Mouse (Mus musculus) cerebellum, postnatal 14 days (tissue): ENCODE data around the gene Zfp30.

Experiments used
- DNase-seq, 2 experiments: peaks; one replicate each; pipeline ENCODE4 v3.0.0; 2021; ENCODE audit warnings: mixed read lengths in 2 of 2

Zfp30 gene

DNA sequence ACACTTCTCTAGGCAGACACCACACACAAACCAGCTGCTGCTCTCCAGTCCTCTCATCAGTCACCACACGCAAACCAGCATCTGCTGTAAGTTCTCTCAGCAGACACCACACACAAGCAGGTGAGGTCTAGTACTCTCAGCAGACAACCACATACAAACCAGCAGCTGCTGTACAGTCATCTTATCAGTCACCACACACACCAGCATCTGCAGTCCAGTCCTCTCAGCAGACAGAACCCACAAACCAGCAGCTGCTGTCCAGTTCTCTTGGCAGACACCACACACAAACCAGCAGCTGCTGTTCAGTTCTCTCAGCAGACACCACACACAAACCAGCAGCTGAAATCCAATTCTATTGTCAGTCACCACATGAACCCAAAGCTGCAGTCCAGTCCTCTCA, 53.0 kb downstream of the Zfp30 start:
- DNase-seq, result no peak

DNA sequence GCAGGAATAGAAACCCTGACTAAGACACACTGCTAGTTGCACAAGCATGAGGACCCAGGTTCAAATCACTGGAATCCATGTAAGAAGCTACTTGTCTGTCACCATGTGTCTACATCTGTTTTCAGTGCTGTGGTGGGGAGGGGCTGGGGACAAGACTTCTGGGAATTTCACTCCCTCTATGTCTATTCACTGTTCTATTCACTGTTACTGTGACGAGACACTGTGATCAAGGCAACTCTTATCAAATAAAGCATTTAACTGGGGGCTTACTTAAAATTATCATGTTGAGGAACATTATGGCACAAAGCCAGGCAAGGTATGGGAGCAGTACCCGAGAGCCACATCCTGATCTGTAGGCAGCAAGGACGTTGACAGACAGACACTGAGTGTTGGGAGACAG, 55.5 kb downstream of the Zfp30 start:
- no peak for DNase-seq

DNA sequence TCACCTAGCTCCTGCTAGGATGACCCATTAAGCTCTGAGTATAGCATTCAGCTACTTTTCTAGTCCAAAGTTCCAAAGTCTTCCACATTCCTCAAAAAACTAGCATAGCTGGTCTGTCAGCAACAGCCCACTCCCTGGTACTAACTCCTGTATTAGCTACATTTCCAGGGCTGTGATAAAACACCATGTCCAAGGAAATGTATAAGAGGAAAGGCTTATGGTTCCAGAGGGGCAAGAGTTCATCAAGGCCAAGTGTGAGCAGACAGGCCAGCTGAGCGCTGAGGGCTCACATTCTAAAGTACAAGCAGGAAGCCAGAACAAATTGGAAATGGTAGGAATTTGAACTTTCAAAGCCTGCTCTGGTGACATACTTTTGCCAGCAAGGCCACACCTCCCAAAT, 58.3 kb downstream of the Zfp30 start:
- DNase-seq, result no peak
